Mouse (Mus musculus) brain, embryonic 14.5 days (tissue): ENCODE measurements at regions not wholly inside any gene's neighbourhood (a gene's known extent, or its start where the extent isn't known, plus 50 kb on each side); places are given as distances from the start of the nearest gene placed in this dataset.

Experiments
- DNase-seq: peaks from one replicate; pipeline ENCODE4 v3.0.0-alpha.2; 2011; ENCODE audit warnings: low read depth
- CTCF ChIP-seq: fragments of 200-500 bp; IDR thresholded peaks from 2 replicates; pipeline ENCODE4 v1.5.1; 2012; ENCODE audit warnings: inconsistent platforms, mild to moderate bottlenecking, moderate library complexity, borderline replicate concordance; ENCODE audit not compliant: insufficient read depth, insufficient read length; ENCODE audit errors: extremely low read depth
- POLR2A ChIP-seq: fragments of 200-500 bp; IDR thresholded peaks from 2 replicates; pipeline ENCODE4 v1.6.1; 2012; ENCODE audit warnings: mild to moderate bottlenecking, inconsistent platforms, borderline replicate concordance; ENCODE audit not compliant: poor library complexity, insufficient read depth, insufficient read length, severe bottlenecking; ENCODE audit errors: extremely low read depth

GRCm38 (mm10) chr11:25321494-25321893 lies 889.1 kb downstream of the 5730522E02Rik start:
- no peak for DNase-seq
- no peak for TF ChIP-seq CTCF
- no peak for TF ChIP-seq POLR2A

DNA sequence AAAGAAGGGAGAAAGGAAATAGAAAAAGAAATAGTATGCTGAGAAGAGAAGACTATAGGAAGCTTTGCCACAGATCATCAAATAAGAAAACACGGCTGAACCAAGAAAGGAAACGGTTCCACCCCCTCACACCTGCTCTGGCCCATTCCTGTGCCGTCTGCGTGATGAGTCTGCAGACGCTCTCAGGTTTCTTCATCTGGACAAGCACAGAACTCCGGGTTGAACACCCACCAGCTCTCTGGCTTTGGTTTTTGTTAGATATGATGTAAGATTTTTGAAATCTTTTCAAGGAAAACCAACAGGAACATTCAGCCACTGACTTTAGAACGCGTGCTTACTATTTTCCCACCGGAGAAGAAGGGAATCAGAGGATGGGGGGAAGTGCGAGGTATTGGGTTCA lies 895.9 kb downstream of the 5730522E02Rik start:
- TF ChIP-seq CTCF (no peak), POLR2A (no peak)
- DNase-seq = peak; percentile 33

GRCm38 (mm10) chr11:25313879-25314278 lies 896.7 kb downstream of the 5730522E02Rik start:
- TF ChIP-seq CTCF = no peak
- no peak for TF ChIP-seq POLR2A
- DNase-seq = peak; percentile 83

DNA sequence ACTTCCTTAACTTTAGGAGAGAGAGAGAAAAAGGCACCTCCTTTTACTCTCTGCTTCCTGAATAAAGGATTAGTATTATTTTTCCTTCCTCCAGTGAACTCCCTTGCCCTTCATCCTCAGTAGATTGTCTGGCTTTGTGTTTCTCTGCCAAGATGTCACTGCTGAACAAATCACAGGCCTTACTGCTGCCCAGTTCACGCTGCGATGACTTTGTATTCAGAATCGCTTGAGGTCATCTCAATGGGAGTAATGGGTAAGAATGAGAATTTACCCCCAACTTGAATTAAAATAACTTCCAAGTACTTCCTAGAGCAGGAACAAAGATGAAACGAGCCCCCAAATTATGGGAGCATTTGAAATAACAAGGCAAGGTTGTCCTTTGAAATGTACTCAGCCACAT lies 897.3 kb downstream of the 5730522E02Rik start:
- DNase-seq = peak; percentile 54
- TF ChIP-seq POLR2A (no peak), CTCF (no peak)

GRCm38 (mm10) chr11:25310754-25311153 lies 899.8 kb downstream of the 5730522E02Rik start:
- TF ChIP-seq CTCF = no peak
- no peak for TF ChIP-seq POLR2A
- DNase-seq = peak; percentile 72

GRCm38 (mm10) chr11:25301130-25301529 lies 909.4 kb downstream of the 5730522E02Rik start:
- no peak for TF ChIP-seq POLR2A
- peak; percentile 73 for TF ChIP-seq CTCF
- peak; percentile 85 for DNase-seq

DNA sequence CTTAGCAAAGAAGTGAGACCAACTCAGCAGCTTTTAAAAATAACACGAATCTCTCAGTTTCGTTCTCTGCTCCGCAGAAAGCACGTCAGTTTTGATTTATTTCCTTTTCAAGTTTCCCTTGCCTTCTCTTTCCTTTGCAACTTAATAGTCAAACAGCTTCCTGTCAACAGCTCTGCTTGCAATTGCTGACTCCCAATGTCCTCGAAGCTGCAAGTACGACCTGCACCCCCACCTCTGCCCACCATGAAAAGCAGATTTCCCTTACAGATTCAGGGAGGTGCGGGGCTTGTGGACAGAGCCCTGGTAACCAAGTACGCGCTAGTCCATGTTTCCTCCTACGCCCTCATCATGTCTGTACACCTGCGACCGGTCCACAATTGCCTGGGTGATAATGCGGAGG lies 922.2 kb downstream of the 5730522E02Rik start:
- peak; percentile 22 for DNase-seq
- TF ChIP-seq POLR2A (no peak), CTCF (no peak)

- TF ChIP-seq POLR2A (no peak), CTCF (no peak)
- peak; percentile 73 for DNase-seq
Observed at GRCm38 (mm10) chr11:25287458-25288247, 922.9 kb downstream of the 5730522E02Rik start.

DNA sequence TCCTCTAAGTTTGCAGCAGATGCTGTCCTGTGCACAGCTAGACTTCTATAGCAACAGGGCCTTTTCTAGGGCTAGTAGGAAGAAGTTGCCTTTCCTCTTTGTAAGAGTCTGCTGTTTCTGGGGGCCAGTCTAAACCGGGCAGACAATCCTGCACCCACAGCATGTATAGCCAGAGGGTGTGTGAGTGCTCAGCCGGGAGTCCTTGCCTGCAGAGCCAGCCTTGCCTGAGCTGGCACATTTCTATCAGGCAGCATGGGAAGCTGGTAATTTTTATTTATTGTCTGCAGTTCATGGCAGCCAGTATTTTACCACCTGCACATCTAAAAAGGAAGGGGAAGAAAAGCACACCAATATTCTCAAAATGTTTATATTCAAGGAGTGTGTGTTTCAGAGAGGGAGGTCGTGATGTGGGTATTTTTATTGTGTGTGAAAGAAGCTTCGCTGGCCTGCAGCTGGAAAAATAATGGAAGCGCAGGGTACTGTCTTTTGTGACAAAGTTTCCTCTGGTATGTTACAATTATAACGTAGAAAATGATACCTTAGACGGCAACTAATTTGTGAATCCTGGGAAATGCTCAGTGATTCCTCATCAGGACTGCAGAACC lies 940.5 kb downstream of the 5730522E02Rik start:
- peak; percentile 50 for DNase-seq
- no peak for TF ChIP-seq POLR2A
- no peak for TF ChIP-seq CTCF

DNA sequence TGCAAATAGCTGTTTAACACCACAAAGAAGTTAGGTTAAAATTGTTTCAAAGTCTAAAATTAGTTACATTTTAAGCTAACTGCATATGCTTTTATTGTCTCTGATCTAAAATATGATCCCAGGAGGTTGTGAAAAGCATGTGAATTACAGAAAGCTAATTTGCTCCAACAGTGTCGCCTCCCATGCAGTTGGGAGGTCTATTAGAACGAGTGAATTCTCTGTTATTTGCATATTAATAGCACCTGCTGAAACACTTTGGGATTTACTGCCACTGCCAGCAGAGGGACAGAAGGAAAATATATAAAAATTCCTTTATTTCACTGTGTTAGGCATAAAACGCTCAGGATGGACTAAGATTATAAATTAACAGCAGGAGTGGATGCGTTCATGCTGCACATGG lies 947.7 kb downstream of the 5730522E02Rik start:
- TF ChIP-seq POLR2A (no peak), CTCF (no peak)
- DNase-seq = peak; percentile 54

GRCm38 (mm10) chr11:25259691-25260090 lies 950.9 kb downstream of the 5730522E02Rik start:
- TF ChIP-seq POLR2A = no peak
- no peak for TF ChIP-seq CTCF
- DNase-seq = no peak
